Mouse (Mus musculus): ENCODE measurements at regions not wholly inside any gene's neighbourhood (a gene's known extent, or its start where the extent isn't known, plus 50 kb on each side); places are given as distances from the start of the nearest gene placed in this dataset.

- no peak overlapping the region for H3K27ac ChIP-seq
- H3K4me3 ChIP-seq = no peak overlapping the region
- peak; percentile 80 for TF ChIP-seq CTCF (IDR thresholded peaks at IDR 0.05)
- DNase-seq = no peak
- intact Hi-C loops (cut with DNase I) = loop anchor here (5.0 kb wide), 2 partner anchors 122 to 237 kb away; no protein-coding TSS in a partner anchor
Observed at GRCm38 (mm10) chrX:13224902-13225301, 55.9 kb upstream of the Ddx3x start.

- Histone ChIP-seq H3K27ac (no peak overlapping the region), H3K4me3 (no peak overlapping the region)
- intact Hi-C loops (cut with DNase I) = loop anchor here (2.0 to 5.0 kb wide), 3 partner anchors 236 to 430 kb away; no protein-coding TSS in a partner anchor
- no peak for DNase-seq
- TF ChIP-seq CTCF (IDR thresholded peaks at IDR 0.05) = no peak
Observed at GRCm38 (mm10) chrX:13226429-13226828, 54.3 kb upstream of the Ddx3x start.

GRCm38 (mm10) chrX:13229891-13230614 lies 50.7 kb upstream of the Ddx3x start:
- peak overlapping the region; percentile 92 for H3K27ac ChIP-seq
- peak; percentile 50 for TF ChIP-seq CTCF (IDR thresholded peaks at IDR 0.05)
- DNase-seq = peak; percentile 29
- peak overlapping the region; percentile 75 for H3K4me3 ChIP-seq
- intact Hi-C loops (cut with DNase I) = loop anchor here (5.0 kb wide), 1 partner anchor 232 kb away; no protein-coding TSS in a partner anchor

- intact Hi-C loops (cut with DNase I) = no loop called here
- Histone ChIP-seq H3K4me3 (peak overlapping the region; percentile 75), H3K27ac (peak overlapping the region; percentile 92)
- TF ChIP-seq CTCF (IDR thresholded peaks at IDR 0.05) = no peak
- DNase-seq = peak; percentile 73
Observed at GRCm38 (mm10) chrX:13230615-13231179, 50.1 kb upstream of the Ddx3x start.
